Mouse (Mus musculus): ENCODE results near the gene Cfap43. TPM values are rescaled to one million over a fixed set of nuclear protein-coding genes. Genes with fewer than 3 reads are reported as not detected.

The Cfap43 gene
- polyA plus RNA-seq, 1 experiment from 2014 or later = 0.16 TPM

- 64% methylated on average over 2 of the region's 2 CpGs for WGBS
- H3K9me3 ChIP-seq (ENCODE audit: control insufficient read depth) = no peaks in the 10 kb centered on the region
- H3K27me3 ChIP-seq (replicated peaks; ENCODE audit: control insufficient read depth, insufficient read depth, low read length) = no peaks in the 10 kb centered on the region
- no peak overlapping the region for H3K4me3 ChIP-seq (ENCODE audit: low read depth, low read length)
- H3K9ac ChIP-seq (ENCODE audit: low read depth, low read length) = no peak overlapping the region
- no peak overlapping the region for H3K27ac ChIP-seq (ENCODE audit: low read depth, low read length)
- ATAC-seq = no peak
- no peak overlapping the region for H3K4me2 ChIP-seq (replicated peaks; ENCODE audit: low read depth)
- no peaks in the 10 kb centered on the region for H3K4me1 ChIP-seq (replicated peaks; ENCODE audit: control insufficient read depth, insufficient read depth, low read length)
- peak; percentile 29 for TF ChIP-seq CTCF (IDR thresholded peaks at IDR 0.05; ENCODE audit: low read depth)
- no peaks in the 10 kb centered on the region for H3K36me3 ChIP-seq (ENCODE audit: control insufficient read depth, insufficient read depth)
These were observed 202.9 kb downstream of the Cfap43 start for GRCm38 (mm10) chr19:47716144-47716543.

- no peaks in the 10 kb centered on the region for H3K9me3 ChIP-seq (ENCODE audit: control insufficient read depth)
- no peaks in the 10 kb centered on the region for H3K4me1 ChIP-seq (replicated peaks; ENCODE audit: control insufficient read depth, insufficient read depth, low read length)
- H3K4me2 ChIP-seq (replicated peaks; ENCODE audit: low read depth) = no peak overlapping the region
- WGBS = 66% methylated on average over 9 of the region's 9 CpGs
- H3K27me3 ChIP-seq (replicated peaks; ENCODE audit: control insufficient read depth, insufficient read depth, low read length) = no peaks in the 10 kb centered on the region
- no peak overlapping the region for H3K27ac ChIP-seq (ENCODE audit: low read depth, low read length)
- H3K36me3 ChIP-seq (ENCODE audit: control insufficient read depth, insufficient read depth) = no peaks in the 10 kb centered on the region
- no peak overlapping the region for H3K4me3 ChIP-seq (ENCODE audit: low read depth, low read length)
- ATAC-seq = no peak
- H3K9ac ChIP-seq (ENCODE audit: low read depth, low read length) = no peak overlapping the region
- no peak for TF ChIP-seq CTCF (IDR thresholded peaks at IDR 0.05; ENCODE audit: low read depth)
These were observed 205.6 kb downstream of the Cfap43 start for GRCm38 (mm10) chr19:47713457-47713856.

GRCm38 (mm10) chr19:47710376-47710775, 208.7 kb downstream of the Cfap43 start:
- TF ChIP-seq CTCF (IDR thresholded peaks at IDR 0.05; ENCODE audit: low read depth) = no peak
- H3K27me3 ChIP-seq (replicated peaks; ENCODE audit: control insufficient read depth, insufficient read depth, low read length) = no peaks in the 10 kb centered on the region
- H3K36me3 ChIP-seq (ENCODE audit: control insufficient read depth, insufficient read depth) = no peaks in the 10 kb centered on the region
- H3K27ac ChIP-seq (ENCODE audit: low read depth, low read length) = no peak overlapping the region
- no peaks in the 10 kb centered on the region for H3K9me3 ChIP-seq (ENCODE audit: control insufficient read depth)
- no peak overlapping the region for H3K4me2 ChIP-seq (replicated peaks; ENCODE audit: low read depth)
- H3K4me1 ChIP-seq (replicated peaks; ENCODE audit: control insufficient read depth, insufficient read depth, low read length) = no peaks in the 10 kb centered on the region
- no peak overlapping the region for H3K9ac ChIP-seq (ENCODE audit: low read depth, low read length)
- ATAC-seq = no peak
- 81% methylated on average over 4 of the region's 4 CpGs for whole genome bisulfite sequencing
- no peak overlapping the region for H3K4me3 ChIP-seq (ENCODE audit: low read depth, low read length)

- ATAC-seq = no peak
These were observed 213.2 kb downstream of the Cfap43 start for GRCm38 (mm10) chr19:47705772-47706309.

GRCm38 (mm10) chr19:47705080-47705771, 213.9 kb downstream of the Cfap43 start:
- TF ChIP-seq CTCF (IDR thresholded peaks at IDR 0.05; ENCODE audit: low read depth) = peak; percentile 47
- Histone ChIP-seq H3K4me1 (replicated peaks; ENCODE audit: control insufficient read depth, insufficient read depth, low read length) (no peaks in the 10 kb centered on the region), H3K9me3 (ENCODE audit: control insufficient read depth) (no peaks in the 10 kb centered on the region), H3K27me3 (replicated peaks; ENCODE audit: control insufficient read depth, insufficient read depth, low read length) (no peaks in the 10 kb centered on the region), H3K4me2 (replicated peaks; ENCODE audit: low read depth) (peak overlapping the region; percentile 57), H3K36me3 (ENCODE audit: control insufficient read depth, insufficient read depth) (no peaks in the 10 kb centered on the region), H3K4me3 (ENCODE audit: low read depth, low read length) (peak overlapping the region; percentile 17; the same call in 1 of the 2 replicates), H3K27ac (ENCODE audit: low read depth, low read length) (peak overlapping the region; percentile 1; the same call in 1 of the 2 replicates), H3K9ac (ENCODE audit: low read depth, low read length) (no peak overlapping the region)
- WGBS = 39% methylated on average over 13 of the region's 13 CpGs
- peak; percentile 89 for ATAC-seq

More at GRCm38 (mm10) chr19:47705772-47706309, 213.2 kb downstream of the Cfap43 start:
- Histone ChIP-seq H3K9ac (ENCODE audit: low read depth, low read length) (no peak overlapping the region), H3K4me2 (replicated peaks; ENCODE audit: low read depth) (no peak overlapping the region), H3K4me3 (ENCODE audit: low read depth, low read length) (no peak overlapping the region), H3K36me3 (ENCODE audit: control insufficient read depth, insufficient read depth) (no peaks in the 10 kb centered on the region), H3K27me3 (replicated peaks; ENCODE audit: control insufficient read depth, insufficient read depth, low read length) (no peaks in the 10 kb centered on the region), H3K9me3 (ENCODE audit: control insufficient read depth) (no peaks in the 10 kb centered on the region), H3K27ac (ENCODE audit: low read depth, low read length) (no peak overlapping the region), H3K4me1 (replicated peaks; ENCODE audit: control insufficient read depth, insufficient read depth, low read length) (no peaks in the 10 kb centered on the region)
- 89% methylated on average over 8 of the region's 8 CpGs for WGBS
- no peak for TF ChIP-seq CTCF (IDR thresholded peaks at IDR 0.05; ENCODE audit: low read depth)

GRCm38 (mm10) chr19:47700509-47700908, 218.6 kb downstream of the Cfap43 start:
- no peak overlapping the region for H3K9ac ChIP-seq (ENCODE audit: low read depth, low read length)
- H3K4me3 ChIP-seq (ENCODE audit: low read depth, low read length) = no peak overlapping the region
- no peak overlapping the region for H3K4me2 ChIP-seq (replicated peaks; ENCODE audit: low read depth)
- TF ChIP-seq CTCF (IDR thresholded peaks at IDR 0.05; ENCODE audit: low read depth) = no peak
- H3K4me1 ChIP-seq (replicated peaks; ENCODE audit: control insufficient read depth, insufficient read depth, low read length) = no peaks in the 10 kb centered on the region
- no peaks in the 10 kb centered on the region for H3K36me3 ChIP-seq (ENCODE audit: control insufficient read depth, insufficient read depth)
- H3K27me3 ChIP-seq (replicated peaks; ENCODE audit: control insufficient read depth, insufficient read depth, low read length) = no peaks in the 10 kb centered on the region
- no peak for ATAC-seq
- no peaks in the 10 kb centered on the region for H3K9me3 ChIP-seq (ENCODE audit: control insufficient read depth)
- WGBS = 84% methylated on average over 8 of the region's 8 CpGs
- H3K27ac ChIP-seq (ENCODE audit: low read depth, low read length) = no peak overlapping the region
